Mouse (Mus musculus): ENCODE measurements around the gene Bnc1.
A peak's percentile ranks its signal among the peaks of the same experiment; 100 is the strongest.

Bnc1 gene

DNA sequence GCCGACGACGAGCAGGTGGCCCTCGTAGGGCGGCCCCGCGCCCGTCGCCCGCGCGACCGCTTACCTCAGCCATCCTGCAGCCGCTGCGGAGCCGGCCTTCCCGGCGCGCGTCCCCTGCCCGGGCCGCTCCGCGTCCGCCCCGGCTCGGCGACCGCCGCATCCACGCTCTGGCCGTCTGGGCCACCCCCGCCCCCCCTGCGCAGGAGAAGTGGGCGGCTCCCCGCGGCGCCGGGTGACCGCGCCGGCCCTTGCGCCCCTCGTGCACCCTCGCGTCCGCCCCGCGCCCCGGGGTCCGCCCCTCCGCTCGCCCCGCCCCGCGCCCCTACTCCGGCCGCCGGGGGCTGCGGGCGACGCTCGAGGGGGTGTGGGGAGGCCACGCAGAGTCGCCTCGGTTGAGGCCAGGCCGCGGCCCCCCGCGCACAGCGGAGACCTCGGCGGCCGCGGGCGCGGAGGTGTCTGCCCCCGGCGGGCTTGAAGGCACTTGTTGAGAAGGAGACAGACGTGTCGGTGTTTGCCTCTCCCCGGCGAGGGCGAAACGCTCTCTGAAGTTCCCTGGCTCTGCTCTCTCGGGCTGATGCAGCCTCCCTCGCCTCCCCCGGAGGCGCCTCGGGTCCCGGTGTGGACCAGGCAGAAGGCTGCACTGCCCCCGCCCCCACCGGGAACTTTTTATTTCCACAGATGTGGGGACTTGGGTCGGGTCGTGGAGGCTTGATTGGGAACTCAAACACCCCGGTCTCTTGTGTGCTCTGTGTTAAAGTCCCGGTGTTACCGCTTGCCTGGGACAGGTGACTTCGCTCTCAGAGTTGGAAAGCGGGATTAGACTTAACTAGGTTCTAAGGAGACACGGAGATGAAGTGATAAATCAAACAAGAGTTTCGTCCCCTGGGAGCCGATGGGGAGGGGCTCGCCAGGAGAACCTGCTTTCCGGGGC, at the start of gene Bnc1:
TSS of gene Bnc1 (minus strand) at position 162 of the 931 bp plus-strand sequence.
- DNase-seq (ENCODE audit: low spot score in 2 of 2): no peak

GRCm38 (mm10) chr7:82033347-82033746, 41.3 kb upstream of the Bnc1 start:
- no peak for DNase-seq (ENCODE audit: low spot score in 2 of 2)

DNA sequence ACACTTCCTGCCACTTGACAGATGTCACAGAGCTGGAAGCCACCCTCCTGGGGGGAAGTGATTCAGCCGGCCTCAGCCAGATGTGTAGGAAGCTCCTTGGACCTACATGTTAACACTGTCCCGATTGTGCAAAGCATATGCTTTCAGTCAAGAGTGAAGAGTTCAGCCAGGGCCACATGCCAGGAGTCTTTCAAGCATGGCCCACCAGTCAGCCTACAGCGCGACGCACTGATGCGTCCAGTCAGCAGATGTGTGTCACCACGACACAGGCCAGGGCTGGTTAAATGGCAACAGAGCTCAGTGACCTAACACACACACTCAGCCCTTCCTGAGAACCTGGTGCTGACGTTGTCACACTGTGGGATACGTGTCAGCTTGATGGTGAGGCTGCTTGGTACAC, 37.6 kb upstream of the Bnc1 start:
- DNase-seq (ENCODE audit: low spot score in 2 of 2): no peak

DNA sequence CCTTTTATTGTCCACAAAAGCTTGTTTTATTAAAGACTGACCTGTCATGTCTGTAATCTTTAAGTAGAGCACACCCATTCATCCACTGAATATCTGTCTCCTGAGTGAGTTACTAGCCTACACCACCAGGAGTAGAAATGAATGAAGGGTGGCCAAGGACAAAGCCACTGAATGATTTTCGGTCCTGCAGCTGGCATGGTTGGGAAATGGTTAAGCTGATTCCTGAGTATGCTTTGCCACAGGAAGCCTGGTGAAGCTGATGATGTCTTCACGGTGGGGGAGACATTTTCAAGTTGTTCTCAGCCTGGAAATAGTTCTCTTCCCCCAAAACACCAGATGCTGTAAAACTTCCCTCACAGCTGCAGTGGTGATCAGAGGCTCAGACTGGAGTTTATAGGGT, 33.7 kb upstream of the Bnc1 start:
- no peak for DNase-seq (ENCODE audit: low spot score in 2 of 2)

DNA sequence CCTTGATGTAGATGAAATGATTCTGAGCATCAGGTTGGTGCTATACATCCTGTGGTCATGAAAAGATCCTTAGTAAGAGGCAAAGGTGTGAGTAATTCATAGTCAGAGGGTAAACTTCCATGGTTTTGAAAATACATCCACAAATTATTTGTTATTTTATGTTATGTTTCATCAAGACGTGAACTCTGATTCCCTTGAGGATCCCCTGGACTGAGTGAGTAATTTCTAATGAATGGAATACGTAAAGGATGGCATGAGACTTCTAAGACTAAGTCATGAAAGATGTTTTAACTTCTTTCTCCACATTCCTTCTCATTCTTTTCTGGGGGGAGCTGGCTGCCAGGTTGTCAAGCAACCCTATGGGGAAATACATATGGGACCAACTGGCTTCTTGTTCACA, 31.6 kb upstream of the Bnc1 start:
- DNase-seq (ENCODE audit: low spot score in 2 of 2): no peak

GRCm38 (mm10) chr7:82022404-82022803, 30.3 kb upstream of the Bnc1 start:
- no peak for DNase-seq (ENCODE audit: low spot score in 2 of 2)

DNA sequence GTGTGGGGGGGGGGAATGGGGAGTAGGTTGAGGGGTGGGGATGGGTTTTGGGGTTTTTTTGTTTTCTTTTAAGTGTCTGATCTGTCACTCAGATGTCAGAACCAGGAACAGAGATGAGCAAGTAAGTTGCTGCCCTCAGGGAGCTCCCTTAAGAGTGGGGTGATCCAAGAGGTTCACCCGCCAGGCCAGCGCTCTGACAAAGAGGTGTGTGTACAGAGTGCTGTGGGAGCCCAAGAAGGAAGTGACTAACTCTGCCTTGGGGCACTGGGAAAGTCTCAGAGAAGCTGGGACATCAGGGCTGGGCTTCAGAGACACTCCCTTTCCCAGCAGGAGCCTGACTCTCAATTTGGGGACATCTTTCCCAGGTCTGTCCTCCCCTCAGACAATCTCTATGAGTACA, 25.9 kb upstream of the Bnc1 start:
- no peak for DNase-seq (ENCODE audit: low spot score in 2 of 2)

- peak in 1 of 2 experiments; percentile 16 for DNase-seq (ENCODE audit: low spot score in 2 of 2)
Observed at GRCm38 (mm10) chr7:82016751-82017710, 24.9 kb upstream of the Bnc1 start.

DNA sequence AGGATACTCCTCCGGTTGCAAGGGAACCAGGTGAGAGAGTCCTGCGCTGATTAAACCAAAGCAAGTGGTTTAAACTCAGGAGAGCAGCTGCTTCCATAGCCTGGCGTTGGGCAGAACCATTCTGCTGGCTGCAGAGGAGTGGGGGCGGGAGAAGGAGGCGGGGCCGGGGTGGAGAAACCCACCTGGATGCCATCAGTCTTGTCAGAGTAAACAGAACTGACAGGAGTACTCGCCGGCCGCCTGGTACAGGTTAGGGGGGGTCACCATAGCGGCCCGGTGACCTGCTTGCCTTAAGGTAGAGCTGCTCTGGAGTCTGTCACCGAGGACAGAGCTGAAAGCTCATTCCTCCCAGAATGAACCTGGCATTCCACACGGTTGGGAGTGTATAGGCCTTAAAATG, 20.4 kb upstream of the Bnc1 start:
- no peak for DNase-seq (ENCODE audit: low spot score in 2 of 2)

GRCm38 (mm10) chr7:82011534-82012401, 19.7 kb upstream of the Bnc1 start:
- no peak for DNase-seq (ENCODE audit: low spot score in 2 of 2)

DNA sequence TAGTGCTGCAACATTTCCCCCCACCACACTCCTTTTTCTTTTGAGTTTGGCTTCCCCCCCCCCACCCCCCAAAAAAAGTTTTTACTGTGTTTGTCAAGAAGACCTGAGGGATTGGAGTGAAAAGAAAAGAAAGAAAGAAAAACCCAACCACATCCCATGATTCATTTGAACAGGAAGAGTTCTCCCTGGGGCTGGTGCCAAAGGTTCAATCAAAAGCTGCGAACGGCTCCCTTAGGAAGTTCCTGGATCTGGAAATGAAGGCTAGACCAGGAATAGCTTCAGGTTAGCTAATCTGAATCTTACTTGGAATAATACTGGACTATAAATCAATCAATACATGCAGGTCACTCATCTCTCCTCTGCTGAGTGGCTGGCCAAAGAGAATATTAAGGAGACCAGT, 15.1 kb upstream of the Bnc1 start:
- no peak for DNase-seq (ENCODE audit: low spot score in 2 of 2)

DNA sequence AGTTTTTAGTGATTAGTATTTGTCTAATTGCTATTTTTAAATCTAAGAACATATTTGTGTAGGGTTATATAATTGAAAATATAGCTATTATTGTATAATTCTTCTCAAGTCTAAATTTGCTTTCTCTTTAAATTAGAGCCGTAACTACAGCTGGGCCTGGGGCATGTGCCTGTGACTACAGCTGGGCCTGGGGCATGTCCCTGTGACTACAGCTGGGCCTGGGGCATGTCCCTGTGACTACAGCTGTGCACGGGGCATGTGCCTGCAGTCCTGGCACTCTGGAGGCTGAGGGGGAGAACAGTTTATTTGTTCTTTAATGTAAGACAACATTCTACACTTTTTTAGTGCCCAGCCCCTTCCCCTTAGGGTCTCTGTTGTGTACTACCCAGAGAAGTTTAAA, 12.1 kb upstream of the Bnc1 start:
- no peak for DNase-seq (ENCODE audit: low spot score in 2 of 2)

GRCm38 (mm10) chr7:81999816-82000215, 7.7 kb upstream of the Bnc1 start:
- DNase-seq (ENCODE audit: low spot score in 2 of 2): no peak

DNA sequence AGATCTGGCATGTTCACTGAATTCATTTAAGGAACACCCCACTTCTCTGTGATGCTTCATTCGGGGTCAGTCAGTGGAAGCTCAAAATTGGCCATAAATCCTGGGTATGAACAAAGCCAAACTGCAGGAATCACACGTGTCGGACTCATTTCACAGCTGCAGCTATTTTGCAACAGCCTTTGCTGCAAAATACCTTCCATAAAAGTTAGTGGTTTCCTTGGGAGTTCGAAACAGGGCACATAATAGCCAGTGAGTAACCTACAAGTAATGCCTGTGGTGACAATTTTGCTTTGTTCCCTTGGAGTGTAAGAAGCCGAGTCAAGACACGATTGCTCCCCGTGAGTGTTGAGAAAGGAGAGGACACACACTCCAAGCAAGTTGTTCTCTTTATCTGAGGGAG, 7.3 kb upstream of the Bnc1 start:
- DNase-seq (ENCODE audit: low spot score in 2 of 2): no peak

DNA sequence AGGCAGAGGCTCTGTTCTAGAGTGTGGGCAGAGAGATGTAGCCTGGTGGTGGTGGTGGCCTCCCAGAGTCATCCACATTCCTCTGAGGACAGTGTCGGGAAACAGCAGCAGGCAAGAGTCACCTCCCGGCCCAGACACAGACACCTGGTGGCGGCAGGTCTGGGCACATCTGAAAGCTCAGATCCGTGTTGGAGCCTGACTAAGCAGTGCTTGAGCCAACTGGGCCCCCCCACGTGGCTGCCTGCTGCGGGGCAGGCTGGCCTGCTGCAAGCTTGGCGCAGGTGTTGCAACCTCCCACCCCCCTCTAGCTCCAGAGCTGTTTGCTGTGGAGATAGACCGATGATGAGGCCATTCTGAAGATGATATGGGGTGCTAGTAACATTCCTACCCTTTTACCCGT, 3.9 kb upstream of the Bnc1 start:
- no peak for DNase-seq (ENCODE audit: low spot score in 2 of 2)

DNA sequence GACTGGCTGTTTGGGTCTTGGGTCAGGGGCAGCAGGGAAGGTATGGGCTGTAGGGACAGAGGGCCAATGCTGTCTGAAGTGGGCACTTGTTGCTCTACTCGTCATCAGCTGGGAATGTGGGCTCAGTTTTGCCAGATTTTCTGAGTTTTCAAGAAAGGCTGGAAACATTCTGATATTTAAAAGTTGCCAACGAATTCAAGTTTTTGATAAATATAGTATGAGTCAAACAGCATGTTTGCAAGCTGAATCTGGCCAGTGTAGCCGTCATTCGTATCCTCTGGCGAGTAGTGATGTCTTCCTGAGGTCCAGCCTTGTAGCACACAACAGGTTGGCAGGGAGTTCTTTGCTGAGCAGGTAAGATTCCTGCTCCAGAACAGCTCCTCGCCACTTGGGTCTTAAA, 3.0 kb upstream of the Bnc1 start:
- no peak for DNase-seq (ENCODE audit: low spot score in 2 of 2)

- DNase-seq (ENCODE audit: low spot score in 2 of 2): no peak
Observed at GRCm38 (mm10) chr7:81993140-81993539, 1.0 kb upstream of the Bnc1 start.

GRCm38 (mm10) chr7:81991611-81992061, 456 bp downstream of the Bnc1 start:
- no peak for DNase-seq (ENCODE audit: low spot score in 2 of 2)

- DNase-seq (ENCODE audit: low spot score in 2 of 2): no peak
Observed at GRCm38 (mm10) chr7:81991116-81991515, 976 bp downstream of the Bnc1 start.

GRCm38 (mm10) chr7:81983651-81984050, 8.4 kb downstream of the Bnc1 start:
- no peak for DNase-seq (ENCODE audit: low spot score in 2 of 2)

DNA sequence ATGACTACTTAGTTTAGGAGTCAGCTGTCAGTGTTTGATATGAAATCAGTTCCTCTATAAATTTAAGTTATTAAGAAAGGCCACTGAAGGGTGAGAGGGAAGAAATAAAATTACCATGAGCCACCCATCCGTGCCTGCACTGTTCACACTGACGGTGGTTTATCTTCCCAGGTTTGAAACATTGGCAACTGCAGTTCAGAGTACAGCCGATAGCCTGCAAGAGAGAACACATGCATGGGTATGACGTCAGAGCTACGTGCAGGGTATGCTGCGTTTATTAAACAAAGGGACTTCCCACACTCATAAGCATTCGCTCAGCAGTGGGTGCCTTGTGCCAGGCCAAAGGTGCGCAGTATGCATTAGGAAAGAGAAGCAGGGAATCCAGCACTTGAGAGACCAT, 13.8 kb downstream of the Bnc1 start:
- no peak for DNase-seq (ENCODE audit: low spot score in 2 of 2)

- DNase-seq (ENCODE audit: low spot score in 2 of 2): no peak
Observed at GRCm38 (mm10) chr7:81974616-81975015, 17.5 kb downstream of the Bnc1 start.
